Mouse (Mus musculus): ENCODE data around the gene Fam210b. TPM values are rescaled to one million over a fixed set of nuclear protein-coding genes. Genes with fewer than 3 reads are reported as not detected.
A peak's percentile ranks its signal among the peaks of the same experiment; 100 is the strongest.

Gene Fam210b
- polyA plus RNA-seq, 1 experiment from 2014 or later: 21.6 TPM

GRCm38 (mm10) chr2:172346933-172347611, 1.7 kb downstream of the Fam210b start:
- no peak for ATAC-seq (ENCODE audit: insufficient read depth, low FRiP score)
- peak overlapping the region; percentile 94; the same call in 1 of the 2 replicates for H3K4me2 ChIP-seq (ENCODE audit: low read depth, low read length)
- H3K9ac ChIP-seq (ENCODE audit: low read length): peak overlapping the region; percentile 81; the same call in 1 of the 2 replicates
- 66% methylated on average over 8 of the region's 8 CpGs for WGBS
- peaks cover 9% of the 10 kb centered on the region for H3K9me3 ChIP-seq (replicated peaks; ENCODE audit: control insufficient read depth, low read length)
- H3K27ac ChIP-seq (ENCODE audit: low read length): no peak overlapping the region
- H3K27me3 ChIP-seq (ENCODE audit: control insufficient read depth, insufficient read depth, low read length): no peaks in the 10 kb centered on the region
- H3K36me3 ChIP-seq (ENCODE audit: control insufficient read depth, insufficient read depth, low read length): no peaks in the 10 kb centered on the region
- H3K4me1 ChIP-seq (ENCODE audit: control insufficient read depth, insufficient read depth, low read length): peaks cover 29% of the 10 kb centered on the region
- H3K4me3 ChIP-seq (replicated peaks; ENCODE audit: low read length): peak overlapping the region; percentile 71

GRCm38 (mm10) chr2:172348297-172348950, 3.1 kb downstream of the Fam210b start:
- no peak for ATAC-seq (ENCODE audit: insufficient read depth, low FRiP score)
- H3K4me1 ChIP-seq (ENCODE audit: control insufficient read depth, insufficient read depth, low read length): peaks cover 29% of the 10 kb centered on the region
- H3K27ac ChIP-seq (ENCODE audit: low read length): peak overlapping the region; percentile 71
- H3K36me3 ChIP-seq (ENCODE audit: control insufficient read depth, insufficient read depth, low read length): no peaks in the 10 kb centered on the region
- 17% methylated on average over 3 of the region's 3 CpGs for WGBS
- H3K4me2 ChIP-seq (ENCODE audit: low read depth, low read length): no peak overlapping the region
- H3K4me3 ChIP-seq (replicated peaks; ENCODE audit: low read length): no peak overlapping the region
- H3K27me3 ChIP-seq (ENCODE audit: control insufficient read depth, insufficient read depth, low read length): no peaks in the 10 kb centered on the region
- no peak overlapping the region for H3K9ac ChIP-seq (ENCODE audit: low read length)
- 0 out of 2 replicates have a peak, but pooled peaks cover 2% of the 10 kb centered on the region for H3K9me3 ChIP-seq (replicated peaks; ENCODE audit: control insufficient read depth, low read length)

GRCm38 (mm10) chr2:172349776-172350175, 4.4 kb downstream of the Fam210b start:
- no peaks in the 10 kb centered on the region for H3K36me3 ChIP-seq (ENCODE audit: control insufficient read depth, insufficient read depth, low read length)
- no peaks in the 10 kb centered on the region for H3K27me3 ChIP-seq (ENCODE audit: control insufficient read depth, insufficient read depth, low read length)
- 72% methylated on average over 14 of the region's 14 CpGs for WGBS
- H3K9ac ChIP-seq (ENCODE audit: low read length): no peak overlapping the region
- H3K4me3 ChIP-seq (replicated peaks; ENCODE audit: low read length): no peak overlapping the region
- no peak for ATAC-seq (ENCODE audit: insufficient read depth, low FRiP score)
- H3K4me1 ChIP-seq (ENCODE audit: control insufficient read depth, insufficient read depth, low read length): peaks cover 29% of the 10 kb centered on the region
- no peak overlapping the region for H3K4me2 ChIP-seq (ENCODE audit: low read depth, low read length)
- no peaks in the 10 kb centered on the region for H3K9me3 ChIP-seq (replicated peaks; ENCODE audit: control insufficient read depth, low read length)
- no peak overlapping the region for H3K27ac ChIP-seq (ENCODE audit: low read length)

- no peak overlapping the region for H3K27ac ChIP-seq (ENCODE audit: low read length)
- no peak overlapping the region for H3K4me3 ChIP-seq (replicated peaks; ENCODE audit: low read length)
- peaks cover 29% of the 10 kb centered on the region for H3K4me1 ChIP-seq (ENCODE audit: control insufficient read depth, insufficient read depth, low read length)
- no peak overlapping the region for H3K9ac ChIP-seq (ENCODE audit: low read length)
- H3K4me2 ChIP-seq (ENCODE audit: low read depth, low read length): no peak overlapping the region
- H3K27me3 ChIP-seq (ENCODE audit: control insufficient read depth, insufficient read depth, low read length): no peaks in the 10 kb centered on the region
- ATAC-seq (ENCODE audit: insufficient read depth, low FRiP score): no peak
- 58% methylated on average over 8 of the region's 8 CpGs for WGBS
- H3K36me3 ChIP-seq (ENCODE audit: control insufficient read depth, insufficient read depth, low read length): 0 out of 2 replicates have a peak, but pooled peaks cover 1% of the 10 kb centered on the region
- no peaks in the 10 kb centered on the region for H3K9me3 ChIP-seq (replicated peaks; ENCODE audit: control insufficient read depth, low read length)
Observed at GRCm38 (mm10) chr2:172350773-172351172, 5.4 kb downstream of the Fam210b start.

- WGBS: 85% methylated on average over 9 of the region's 9 CpGs
- H3K4me1 ChIP-seq (ENCODE audit: control insufficient read depth, insufficient read depth, low read length): peaks cover 13% of the 10 kb centered on the region
- H3K4me2 ChIP-seq (ENCODE audit: low read depth, low read length): no peak overlapping the region
- H3K4me3 ChIP-seq (replicated peaks; ENCODE audit: low read length): no peak overlapping the region
- ATAC-seq (ENCODE audit: insufficient read depth, low FRiP score): no peak
- no peak overlapping the region for H3K27ac ChIP-seq (ENCODE audit: low read length)
- peaks cover 20% of the 10 kb centered on the region; the same call in 1 of the 2 replicates for H3K36me3 ChIP-seq (ENCODE audit: control insufficient read depth, insufficient read depth, low read length)
- H3K27me3 ChIP-seq (ENCODE audit: control insufficient read depth, insufficient read depth, low read length): no peaks in the 10 kb centered on the region
- no peak overlapping the region for H3K9ac ChIP-seq (ENCODE audit: low read length)
- H3K9me3 ChIP-seq (replicated peaks; ENCODE audit: control insufficient read depth, low read length): no peaks in the 10 kb centered on the region
Observed at GRCm38 (mm10) chr2:172353218-172353617, 7.9 kb downstream of the Fam210b start.

- Histone ChIP-seq H3K4me1 (ENCODE audit: control insufficient read depth, insufficient read depth, low read length) (no peaks in the 10 kb centered on the region), H3K36me3 (ENCODE audit: control insufficient read depth, insufficient read depth, low read length) (peaks cover 21% of the 10 kb centered on the region; the same call in 1 of the 2 replicates), H3K27ac (ENCODE audit: low read length) (no peak overlapping the region), H3K27me3 (ENCODE audit: control insufficient read depth, insufficient read depth, low read length) (no peaks in the 10 kb centered on the region), H3K4me3 (replicated peaks; ENCODE audit: low read length) (no peak overlapping the region), H3K4me2 (ENCODE audit: low read depth, low read length) (no peak overlapping the region), H3K9me3 (replicated peaks; ENCODE audit: control insufficient read depth, low read length) (no peaks in the 10 kb centered on the region), H3K9ac (ENCODE audit: low read length) (no peak overlapping the region)
- ATAC-seq (ENCODE audit: insufficient read depth, low FRiP score): no peak
- WGBS: 75% methylated on average over 9 of the region's 9 CpGs
Observed at GRCm38 (mm10) chr2:172354761-172355160, 9.4 kb downstream of the Fam210b start.

- no peaks in the 10 kb centered on the region for H3K9me3 ChIP-seq (replicated peaks; ENCODE audit: control insufficient read depth, low read length)
- WGBS: 87% methylated on average over 5 of the region's 5 CpGs
- H3K27me3 ChIP-seq (ENCODE audit: control insufficient read depth, insufficient read depth, low read length): no peaks in the 10 kb centered on the region
- H3K27ac ChIP-seq (ENCODE audit: low read length): no peak overlapping the region
- no peak overlapping the region for H3K4me2 ChIP-seq (ENCODE audit: low read depth, low read length)
- H3K36me3 ChIP-seq (ENCODE audit: control insufficient read depth, insufficient read depth, low read length): peaks cover 21% of the 10 kb centered on the region; the same call in 1 of the 2 replicates
- no peak overlapping the region for H3K9ac ChIP-seq (ENCODE audit: low read length)
- no peaks in the 10 kb centered on the region for H3K4me1 ChIP-seq (ENCODE audit: control insufficient read depth, insufficient read depth, low read length)
- H3K4me3 ChIP-seq (replicated peaks; ENCODE audit: low read length): no peak overlapping the region
- no peak for ATAC-seq (ENCODE audit: insufficient read depth, low FRiP score)
Observed at GRCm38 (mm10) chr2:172355833-172356232, 10.5 kb downstream of the Fam210b start.

- H3K4me3 ChIP-seq (replicated peaks; ENCODE audit: low read length): no peak overlapping the region
- H3K9me3 ChIP-seq (replicated peaks; ENCODE audit: control insufficient read depth, low read length): no peaks in the 10 kb centered on the region
- H3K9ac ChIP-seq (ENCODE audit: low read length): no peak overlapping the region
- ATAC-seq (ENCODE audit: insufficient read depth, low FRiP score): no peak
- no peaks in the 10 kb centered on the region for H3K27me3 ChIP-seq (ENCODE audit: control insufficient read depth, insufficient read depth, low read length)
- H3K36me3 ChIP-seq (ENCODE audit: control insufficient read depth, insufficient read depth, low read length): peaks cover 16% of the 10 kb centered on the region
- peaks cover 3% of the 10 kb centered on the region; the same call in 1 of the 2 replicates for H3K4me1 ChIP-seq (ENCODE audit: control insufficient read depth, insufficient read depth, low read length)
- no peak overlapping the region for H3K27ac ChIP-seq (ENCODE audit: low read length)
- no peak overlapping the region for H3K4me2 ChIP-seq (ENCODE audit: low read depth, low read length)
- WGBS: 85% methylated on average over 7 of the region's 7 CpGs
Observed at GRCm38 (mm10) chr2:172363176-172363575, 17.8 kb downstream of the Fam210b start.
